Mouse (Mus musculus) limb, embryonic 10.5 days (tissue): ENCODE measurements at regions not wholly inside any gene's neighbourhood (a gene's known extent, or its start where the extent isn't known, plus 50 kb on each side); places are given as distances from the start of the nearest gene placed in this dataset.

Experiments
- DNase-seq: peaks from one replicate; pipeline ENCODE4 v3.0.0-alpha.2; 2017; ENCODE audit warnings: low spot score
- H3K27ac ChIP-seq: fragments of 300-500 bp; sonication (generic); 2 replicates; pipeline ENCODE4 v1.5.1; 2016; ENCODE audit warnings: mild to moderate bottlenecking
- H3K27me3 ChIP-seq: fragments of 300-500 bp; sonication (generic); 2 replicates; pipeline ENCODE4 v1.6.1; 2016; ENCODE audit warnings: low read depth, mild to moderate bottlenecking; ENCODE audit not compliant: poor library complexity, severe bottlenecking
- H3K36me3 ChIP-seq: fragments of 300-500 bp; sonication (generic); 2 replicates; pipeline ENCODE4 v1.6.1; 2016; ENCODE audit warnings: mild to moderate bottlenecking, moderate library complexity
- H3K4me1 ChIP-seq: fragments of 300-500 bp; sonication (generic); 2 replicates; pipeline ENCODE4 v1.6.1; 2016
- H3K4me3 ChIP-seq: fragments of 300-500 bp; sonication (generic); 2 replicates; pipeline ENCODE4 v1.5.1; 2016; ENCODE audit warnings: mild to moderate bottlenecking, moderate library complexity
- H3K9me3 ChIP-seq: fragments of 300-500 bp; sonication (generic); replicated peaks from 2 replicates; pipeline ENCODE4 v1.6.1; 2016; ENCODE audit warnings: mild to moderate bottlenecking
- WGBS: fragments of 180-500 bp; shearing (Covaris S2); methylation state at CpG from one replicate; pipeline ENCODE4 v1.1.7; 2016; 5-methylcytosine and 5-hydroxymethylcytosine counted together

GRCm38 (mm10) chr13:16659894-16660293, 648.2 kb downstream of the Inhba start:
- H3K27ac ChIP-seq = no peak overlapping the region
- no peaks in the 10 kb centered on the region for H3K9me3 ChIP-seq
- H3K27me3 ChIP-seq = no peaks in the 10 kb centered on the region
- no peaks in the 10 kb centered on the region for H3K36me3 ChIP-seq
- no peaks in the 10 kb centered on the region for H3K4me1 ChIP-seq
- WGBS = 91% methylated on average over 6 of the region's 6 CpGs
- H3K4me3 ChIP-seq = no peak overlapping the region
- no peak for DNase-seq

GRCm38 (mm10) chr13:16668652-16669051, 657.0 kb downstream of the Inhba start:
- H3K9me3 ChIP-seq = no peaks in the 10 kb centered on the region
- no peak overlapping the region for H3K4me3 ChIP-seq
- no peaks in the 10 kb centered on the region for H3K4me1 ChIP-seq
- H3K27me3 ChIP-seq = no peaks in the 10 kb centered on the region
- no peak overlapping the region for H3K27ac ChIP-seq
- 87% methylated on average over 1 of the region's 1 CpGs for WGBS
- no peaks in the 10 kb centered on the region for H3K36me3 ChIP-seq
- no peak for DNase-seq

GRCm38 (mm10) chr13:16669281-16669680, 657.6 kb downstream of the Inhba start:
- no peaks in the 10 kb centered on the region for H3K27me3 ChIP-seq
- no peaks in the 10 kb centered on the region for H3K9me3 ChIP-seq
- no peak overlapping the region for H3K27ac ChIP-seq
- 90% methylated on average over 1 of the region's 1 CpGs for WGBS
- H3K4me1 ChIP-seq = no peaks in the 10 kb centered on the region
- H3K36me3 ChIP-seq = no peaks in the 10 kb centered on the region
- no peak overlapping the region for H3K4me3 ChIP-seq
- DNase-seq = no peak

GRCm38 (mm10) chr13:16670047-16670733, 658.5 kb downstream of the Inhba start:
- no peak overlapping the region for H3K27ac ChIP-seq
- DNase-seq = no peak
- no peaks in the 10 kb centered on the region for H3K9me3 ChIP-seq
- no peaks in the 10 kb centered on the region for H3K27me3 ChIP-seq
- no peaks in the 10 kb centered on the region for H3K4me1 ChIP-seq
- WGBS = 76% methylated on average over 5 of the region's 5 CpGs
- no peak overlapping the region for H3K4me3 ChIP-seq
- no peaks in the 10 kb centered on the region for H3K36me3 ChIP-seq

GRCm38 (mm10) chr13:16670736-16671135, 659.1 kb downstream of the Inhba start:
- no peaks in the 10 kb centered on the region for H3K4me1 ChIP-seq
- H3K36me3 ChIP-seq = no peaks in the 10 kb centered on the region
- no peak for DNase-seq
- H3K27ac ChIP-seq = no peak overlapping the region
- H3K27me3 ChIP-seq = no peaks in the 10 kb centered on the region
- no peaks in the 10 kb centered on the region for H3K9me3 ChIP-seq
- no peak overlapping the region for H3K4me3 ChIP-seq

- H3K36me3 ChIP-seq = no peaks in the 10 kb centered on the region
- WGBS = 89% methylated on average over 1 of the region's 1 CpGs
- H3K4me3 ChIP-seq = no peak overlapping the region
- no peaks in the 10 kb centered on the region for H3K27me3 ChIP-seq
- H3K9me3 ChIP-seq = no peaks in the 10 kb centered on the region
- no peak for DNase-seq
- H3K4me1 ChIP-seq = no peaks in the 10 kb centered on the region
- H3K27ac ChIP-seq = no peak overlapping the region
Observed at GRCm38 (mm10) chr13:16676873-16677272, 665.2 kb downstream of the Inhba start.

GRCm38 (mm10) chr13:16678246-16679024, 666.8 kb downstream of the Inhba start:
- H3K4me3 ChIP-seq = no peak overlapping the region
- no peak for DNase-seq
- no peaks in the 10 kb centered on the region for H3K4me1 ChIP-seq
- 82% methylated on average over 1 of the region's 1 CpGs for WGBS
- no peaks in the 10 kb centered on the region for H3K9me3 ChIP-seq
- no peak overlapping the region for H3K27ac ChIP-seq
- H3K27me3 ChIP-seq = no peaks in the 10 kb centered on the region
- no peaks in the 10 kb centered on the region for H3K36me3 ChIP-seq

GRCm38 (mm10) chr13:16694201-16694600, 682.5 kb downstream of the Inhba start:
- Histone ChIP-seq H3K36me3 (no peaks in the 10 kb centered on the region), H3K4me3 (no peak overlapping the region), H3K9me3 (no peaks in the 10 kb centered on the region), H3K4me1 (no peaks in the 10 kb centered on the region), H3K27me3 (no peaks in the 10 kb centered on the region), H3K27ac (no peak overlapping the region)
- WGBS = 85% methylated on average over 1 of the region's 1 CpGs
- DNase-seq = no peak

- Histone ChIP-seq H3K9me3 (no peaks in the 10 kb centered on the region), H3K4me3 (no peak overlapping the region), H3K27ac (no peak overlapping the region), H3K27me3 (no peaks in the 10 kb centered on the region), H3K4me1 (no peaks in the 10 kb centered on the region; the same call in 1 of the 2 replicates), H3K36me3 (no peaks in the 10 kb centered on the region)
- no peak for DNase-seq
- WGBS = 91% methylated on average over 2 of the region's 2 CpGs
Observed at GRCm38 (mm10) chr13:16700934-16701333, 689.3 kb downstream of the Inhba start.

- no peaks in the 10 kb centered on the region; the same call in 1 of the 2 replicates for H3K4me1 ChIP-seq
- no peaks in the 10 kb centered on the region for H3K9me3 ChIP-seq
- H3K4me3 ChIP-seq = no peak overlapping the region
- WGBS = 76% methylated on average over 1 of the region's 1 CpGs
- no peak overlapping the region for H3K27ac ChIP-seq
- no peaks in the 10 kb centered on the region for H3K36me3 ChIP-seq
- no peaks in the 10 kb centered on the region for H3K27me3 ChIP-seq
- no peak for DNase-seq
Observed at GRCm38 (mm10) chr13:16702138-16702537, 690.5 kb downstream of the Inhba start.

GRCm38 (mm10) chr13:16705217-16706104, 693.8 kb downstream of the Inhba start:
- H3K27ac ChIP-seq = no peak overlapping the region
- no peaks in the 10 kb centered on the region; the same call in 1 of the 2 replicates for H3K4me1 ChIP-seq
- no peaks in the 10 kb centered on the region for H3K36me3 ChIP-seq
- 85% methylated on average over 10 of the region's 10 CpGs for WGBS
- no peak overlapping the region for H3K4me3 ChIP-seq
- no peaks in the 10 kb centered on the region for H3K27me3 ChIP-seq
- no peak for DNase-seq
- H3K9me3 ChIP-seq = no peaks in the 10 kb centered on the region

GRCm38 (mm10) chr13:16706105-16706442, 694.4 kb downstream of the Inhba start:
- Histone ChIP-seq H3K27ac (no peak overlapping the region), H3K27me3 (no peaks in the 10 kb centered on the region), H3K4me3 (no peak overlapping the region), H3K36me3 (no peaks in the 10 kb centered on the region), H3K9me3 (no peaks in the 10 kb centered on the region), H3K4me1 (no peaks in the 10 kb centered on the region; the same call in 1 of the 2 replicates)
- WGBS = 54% methylated on average over 1 of the region's 1 CpGs
- no peak for DNase-seq
